Mouse (Mus musculus): ENCODE results near the gene Snai1.

The Snai1 gene

DNA sequence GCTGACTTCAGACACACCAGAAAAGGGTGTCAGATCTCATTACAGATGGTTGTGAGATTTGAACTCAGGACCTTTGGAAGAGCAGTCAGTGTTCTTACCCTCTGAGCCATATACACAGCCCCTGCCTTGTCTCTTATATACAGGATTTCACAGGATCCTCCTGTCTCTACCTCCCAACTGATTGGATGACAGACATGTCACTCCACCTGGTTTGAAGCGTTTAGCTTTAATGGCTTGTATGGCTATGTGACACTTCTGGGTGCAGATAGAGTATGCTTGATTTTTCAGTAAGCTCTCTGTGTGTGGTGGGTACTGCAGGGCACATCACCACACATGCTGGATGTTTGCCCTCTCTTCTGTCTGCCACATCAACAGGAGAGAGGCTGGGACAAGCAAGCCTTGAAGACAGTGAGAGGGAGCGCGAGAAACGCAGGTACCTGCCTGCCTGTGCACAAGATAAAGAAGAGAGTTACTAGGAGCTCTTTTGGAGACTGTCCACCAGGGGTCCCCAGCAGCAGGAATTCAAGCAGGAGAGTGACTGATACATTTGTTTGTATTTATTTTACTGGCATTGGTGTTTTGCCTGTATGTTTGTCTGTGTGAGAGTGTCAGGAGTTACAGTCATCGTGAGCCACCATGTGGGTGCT lies 18.3 kb upstream of the Snai1 start:
- DNase-seq (ENCODE audit: low read depth, low spot score), result no peak

GRCm38 (mm10) chr2:167528278-167528677 lies 9.7 kb upstream of the Snai1 start:
- DNase-seq (ENCODE audit: low read depth, low spot score), result no peak

GRCm38 (mm10) chr2:167529935-167530513 lies 8.0 kb upstream of the Snai1 start:
- DNase-seq (ENCODE audit: low read depth, low spot score), result no peak

DNA sequence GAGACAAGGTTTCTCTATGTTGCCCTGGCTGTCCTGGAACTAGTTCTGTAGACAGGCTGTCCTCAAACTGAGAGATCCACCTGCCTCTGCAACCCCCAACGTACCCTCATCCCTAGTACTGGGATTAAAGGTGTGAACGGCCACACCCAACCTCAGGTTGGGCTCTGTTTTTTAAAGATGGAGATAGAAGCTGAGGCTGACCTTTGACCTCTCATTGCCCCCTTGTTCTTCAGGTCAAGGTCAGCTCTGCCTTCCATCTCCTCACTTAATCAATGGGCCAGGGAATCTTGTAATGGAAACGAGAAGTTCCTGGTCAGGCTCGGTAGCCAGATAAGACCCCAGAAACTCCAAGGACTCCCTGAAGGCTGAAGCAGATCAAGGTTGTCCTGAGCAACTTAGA lies 7.5 kb upstream of the Snai1 start:
- no peak for DNase-seq (ENCODE audit: low read depth, low spot score)

DNA sequence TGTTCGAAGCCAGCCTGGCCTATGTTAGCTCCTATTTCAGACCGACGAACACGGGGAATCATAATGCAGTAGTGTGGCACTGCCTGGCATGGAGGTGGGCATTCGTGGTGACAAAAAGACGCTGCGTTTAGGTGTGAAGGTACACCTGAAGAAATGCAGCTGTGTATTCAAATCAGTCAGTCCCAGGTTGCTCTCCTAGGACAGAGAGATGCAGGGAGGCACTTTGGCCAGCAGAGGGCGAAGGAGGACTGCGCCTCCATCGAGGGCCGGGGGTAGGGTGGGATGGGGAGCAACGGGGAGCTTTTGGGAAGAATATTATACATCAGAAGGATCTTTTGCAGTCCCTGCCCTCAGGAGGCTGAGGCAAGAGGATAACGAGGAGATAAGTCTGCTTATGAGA lies 5.9 kb upstream of the Snai1 start:
- DNase-seq (ENCODE audit: low read depth, low spot score), result no peak

- no peak for DNase-seq (ENCODE audit: low read depth, low spot score)
Observed at GRCm38 (mm10) chr2:167533880-167534279, 4.1 kb upstream of the Snai1 start.

GRCm38 (mm10) chr2:167536320-167536945 lies 1.6 kb upstream of the Snai1 start:
- no peak for DNase-seq (ENCODE audit: low read depth, low spot score)

DNA sequence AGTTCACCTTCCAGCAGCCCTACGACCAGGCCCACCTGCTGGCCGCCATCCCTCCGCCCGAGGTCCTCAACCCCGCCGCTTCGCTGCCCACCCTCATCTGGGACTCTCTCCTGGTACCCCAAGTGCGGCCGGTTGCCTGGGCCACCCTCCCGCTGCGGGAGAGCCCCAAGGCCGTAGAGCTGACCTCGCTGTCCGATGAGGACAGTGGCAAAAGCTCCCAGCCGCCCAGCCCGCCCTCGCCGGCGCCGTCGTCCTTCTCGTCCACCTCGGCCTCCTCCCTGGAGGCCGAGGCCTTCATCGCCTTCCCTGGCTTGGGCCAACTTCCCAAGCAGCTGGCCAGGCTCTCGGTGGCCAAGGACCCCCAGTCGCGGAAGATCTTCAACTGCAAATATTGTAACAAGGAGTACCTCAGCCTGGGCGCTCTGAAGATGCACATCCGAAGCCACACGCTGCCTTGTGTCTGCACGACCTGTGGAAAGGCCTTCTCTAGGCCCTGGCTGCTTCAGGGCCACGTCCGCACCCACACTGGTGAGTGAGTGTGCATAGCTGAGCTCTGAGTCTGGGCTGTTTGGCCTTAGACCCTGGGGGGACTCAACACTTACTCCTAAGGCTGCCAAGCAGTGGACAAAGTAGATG lies 794 bp downstream of the Snai1 start:
- DNase-seq (ENCODE audit: low read depth, low spot score), result no peak

- no peak for DNase-seq (ENCODE audit: low read depth, low spot score)
Observed at GRCm38 (mm10) chr2:167539536-167540476, 1.8 kb downstream of the Snai1 start.

GRCm38 (mm10) chr2:167540477-167541110 lies 2.6 kb downstream of the Snai1 start:
- no peak for DNase-seq (ENCODE audit: low read depth, low spot score)

- no peak for DNase-seq (ENCODE audit: low read depth, low spot score)
Observed at GRCm38 (mm10) chr2:167541324-167541723, 3.3 kb downstream of the Snai1 start.

- no peak for DNase-seq (ENCODE audit: low read depth, low spot score)
Observed at GRCm38 (mm10) chr2:167541761-167542160, 3.8 kb downstream of the Snai1 start.

GRCm38 (mm10) chr2:167542361-167542760 lies 4.4 kb downstream of the Snai1 start:
- DNase-seq (ENCODE audit: low read depth, low spot score), result no peak

GRCm38 (mm10) chr2:167543121-167544003 lies 5.4 kb downstream of the Snai1 start:
- DNase-seq (ENCODE audit: low read depth, low spot score), result peak; percentile 43

DNA sequence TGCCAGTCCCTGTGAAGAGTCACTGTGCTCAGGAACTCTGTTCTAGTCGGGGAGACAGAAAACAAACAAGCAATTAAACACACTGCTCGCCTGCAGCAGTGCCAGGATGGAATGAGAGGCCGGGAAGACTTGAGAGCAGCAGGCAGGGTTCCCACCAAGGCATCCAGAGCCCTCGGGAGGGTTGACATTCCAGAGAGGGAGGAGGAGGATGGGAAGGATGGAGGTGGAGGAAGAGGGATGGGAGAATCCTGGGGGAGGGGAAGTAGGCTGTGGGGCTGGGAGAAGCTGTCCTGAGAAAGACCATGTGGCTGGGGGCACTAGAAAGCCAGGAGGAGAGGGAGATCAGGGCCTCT lies 6.0 kb downstream of the Snai1 start:
- no peak for DNase-seq (ENCODE audit: low read depth, low spot score)

GRCm38 (mm10) chr2:167544456-167544855 lies 6.5 kb downstream of the Snai1 start:
- DNase-seq (ENCODE audit: low read depth, low spot score), result no peak

DNA sequence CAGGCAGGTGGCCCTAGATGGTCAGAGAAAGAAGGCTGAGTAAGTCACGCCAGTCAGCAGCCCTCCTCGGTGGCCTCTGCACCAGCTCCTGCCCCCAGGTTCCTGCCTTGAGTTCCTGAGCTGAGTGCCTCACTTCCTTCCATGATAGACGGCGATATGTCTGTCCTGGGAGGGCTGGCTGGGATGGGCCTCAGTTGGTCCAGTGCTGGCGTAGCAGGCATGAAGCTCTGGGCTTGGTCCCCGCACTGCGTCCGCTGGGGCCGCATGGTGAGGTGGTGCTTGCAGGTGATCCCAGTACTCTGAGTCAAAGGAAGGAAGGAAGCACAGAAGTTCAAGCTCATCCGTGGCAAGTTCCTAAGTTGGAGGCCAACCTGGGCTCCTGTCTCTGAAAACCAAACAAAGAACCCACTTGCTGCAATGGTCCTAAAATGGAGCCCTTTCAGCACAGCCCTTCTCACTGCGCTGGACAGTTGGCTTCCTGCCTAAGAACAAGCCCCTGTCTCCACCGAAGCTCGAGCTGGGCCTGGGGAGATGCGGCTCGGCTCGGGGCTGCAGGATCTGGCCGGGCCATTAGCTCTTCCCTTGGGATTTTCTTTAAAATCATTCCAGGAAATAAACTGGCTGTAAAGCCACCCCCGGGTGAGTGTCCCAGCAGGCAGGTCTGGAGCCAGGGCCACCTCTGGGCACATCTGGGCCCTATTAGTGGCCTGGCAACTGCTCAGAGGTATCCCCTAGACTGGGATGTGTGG lies 8.6 kb downstream of the Snai1 start:
- DNase-seq (ENCODE audit: low read depth, low spot score), result peak; percentile 26

DNA sequence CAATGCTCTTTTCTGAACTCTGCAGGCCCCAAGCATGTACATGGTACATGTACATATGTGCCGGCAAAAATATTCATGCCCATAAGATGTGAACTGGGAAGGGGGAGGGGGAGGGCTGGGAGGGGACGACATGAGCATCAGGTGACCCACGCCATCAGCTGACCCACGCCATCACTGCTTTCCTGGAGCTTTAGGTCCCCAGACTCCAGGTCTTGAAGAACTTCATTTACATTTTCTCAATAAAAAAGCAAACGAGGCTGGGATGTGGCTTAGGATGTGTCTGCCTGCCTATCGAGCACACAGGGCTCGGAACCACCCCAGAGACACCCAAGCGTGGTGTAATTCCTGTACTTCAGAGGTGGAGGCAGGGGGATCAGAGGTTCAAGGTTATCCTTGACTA lies 9.4 kb downstream of the Snai1 start:
- DNase-seq (ENCODE audit: low read depth, low spot score), result no peak

DNA sequence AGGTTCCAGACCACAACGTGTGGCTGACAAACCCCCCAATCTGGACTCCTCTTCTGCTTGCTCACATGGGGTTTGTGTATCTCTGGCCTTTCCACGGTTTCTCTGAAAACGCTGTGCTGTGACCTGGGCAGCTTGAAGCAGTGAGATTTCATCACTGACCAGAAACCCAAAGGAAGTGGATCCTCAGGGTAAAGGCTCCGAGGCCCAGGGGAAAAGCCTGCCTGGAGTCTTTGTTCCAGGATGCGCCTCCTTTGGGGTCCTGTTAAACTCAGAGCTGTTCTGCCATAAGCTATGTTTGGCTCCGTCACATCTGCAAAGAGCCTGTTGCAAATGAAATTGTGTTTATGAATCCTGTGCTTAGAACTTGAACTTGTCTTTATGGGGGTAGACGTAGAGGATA lies 11.0 kb downstream of the Snai1 start:
- DNase-seq (ENCODE audit: low read depth, low spot score), result no peak
